Mouse (Mus musculus) thymus, adult 2 months (tissue): ENCODE data around the gene Mxd1.

Source experiments
- CTCF ChIP-seq: fragments of 200-500 bp; IDR thresholded peaks from 2 replicates; pipeline ENCODE4 v1.5.1; 2012; ENCODE audit warnings: mild to moderate bottlenecking, control low read depth, low read length, moderate library complexity, borderline replicate concordance; ENCODE audit not compliant: control insufficient read depth, poor library complexity, insufficient read depth; ENCODE audit errors: extremely low read depth
- POLR2A ChIP-seq: fragments of 200-500 bp; IDR thresholded peaks from 2 replicates; pipeline ENCODE4 v1.6.1; 2012; ENCODE audit warnings: mild to moderate bottlenecking, low read length, control low read depth, moderate library complexity; ENCODE audit not compliant: control insufficient read depth, poor library complexity, insufficient read depth; ENCODE audit errors: extremely low read depth

- TF ChIP-seq CTCF (peak; percentile 33; the same call in 1 of the 2 replicates), POLR2A (peak; percentile 47)
Observed at GRCm38 (mm10) chr6:86669240-86669727, 323 bp upstream of the Mxd1 start.
